Mouse (Mus musculus) embryonic facial prominence, embryonic 10.5 days (tissue): ENCODE data around the gene Gm765. TPM values are rescaled to one million over a fixed set of nuclear protein-coding genes. Genes with fewer than 3 reads are reported as not detected.

Experiments used
- DNase-seq: peaks from one replicate; pipeline ENCODE4 v3.0.0-alpha.2; 2017; ENCODE audit warnings: low spot score
- H3K27ac ChIP-seq: fragments of 300-500 bp; sonication (generic); replicated peaks from 2 replicates; pipeline ENCODE4 v1.5.1; 2016; ENCODE audit warnings: mild to moderate bottlenecking
- H3K27me3 ChIP-seq: fragments of 300-500 bp; sonication (generic); replicated peaks from 2 replicates; pipeline ENCODE4 v1.6.1; 2016; ENCODE audit warnings: low read depth, mild to moderate bottlenecking; ENCODE audit not compliant: poor library complexity, severe bottlenecking
- H3K36me3 ChIP-seq: fragments of 300-500 bp; sonication (generic); replicated peaks from 2 replicates; pipeline ENCODE4 v1.6.1; 2016; ENCODE audit warnings: mild to moderate bottlenecking, moderate library complexity
- H3K4me1 ChIP-seq: fragments of 300-500 bp; sonication (generic); 2 replicates; pipeline ENCODE4 v1.6.1; 2016
- H3K4me3 ChIP-seq: fragments of 300-500 bp; sonication (generic); 2 replicates; pipeline ENCODE4 v1.5.1; 2016; ENCODE audit warnings: mild to moderate bottlenecking, moderate library complexity
- H3K9me3 ChIP-seq: fragments of 300-500 bp; sonication (generic); 2 replicates; pipeline ENCODE4 v1.6.1; 2016; ENCODE audit warnings: mild to moderate bottlenecking
- whole genome bisulfite sequencing: fragments of 180-500 bp; shearing (Covaris S2); methylation state at CpG from one replicate; pipeline ENCODE4 v1.1.7; 2016; 5-methylcytosine and 5-hydroxymethylcytosine counted together
- polyA plus RNA-seq: library from polyadenylated mRNA; unstranded; fragments of >200 nt; fragmentation: Nextera tagmentation; extraction: Ambion mirVana; gene quantifications from 2 replicates; pipeline ENCODE4 v1.2.1, GENCODE M21; 2016

The Gm765 gene
- polyA plus RNA-seq, 1 experiment from 2014 or later, result not detected

DNA sequence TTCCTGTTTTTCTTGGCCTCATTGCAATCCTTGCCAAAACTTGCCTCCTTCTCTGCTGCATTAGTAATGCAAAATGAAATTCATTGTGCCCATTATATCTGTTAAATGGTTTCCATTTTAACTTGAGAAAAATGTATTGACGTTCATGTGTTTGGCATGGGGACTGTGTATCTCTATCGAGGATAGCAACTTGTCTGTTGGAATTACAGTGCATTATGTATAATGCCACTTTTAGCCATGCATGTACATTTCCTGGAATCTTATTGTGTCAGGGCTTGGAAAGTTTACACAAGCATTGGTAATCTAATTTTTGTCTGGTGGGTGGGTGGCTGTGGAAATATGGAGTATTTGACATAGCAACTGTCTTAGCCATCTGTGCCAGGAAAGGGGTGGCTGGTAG, 57.4 kb downstream of the Gm765 start:
- WGBS, result 94% methylated on average over 2 of the region's 2 CpGs
- no peak overlapping the region for H3K27ac ChIP-seq
- H3K4me1 ChIP-seq, result no peaks in the 10 kb centered on the region
- no peaks in the 10 kb centered on the region for H3K36me3 ChIP-seq
- no peaks in the 10 kb centered on the region for H3K9me3 ChIP-seq
- H3K27me3 ChIP-seq, result no peaks in the 10 kb centered on the region
- DNase-seq, result no peak
- H3K4me3 ChIP-seq, result no peak overlapping the region

DNA sequence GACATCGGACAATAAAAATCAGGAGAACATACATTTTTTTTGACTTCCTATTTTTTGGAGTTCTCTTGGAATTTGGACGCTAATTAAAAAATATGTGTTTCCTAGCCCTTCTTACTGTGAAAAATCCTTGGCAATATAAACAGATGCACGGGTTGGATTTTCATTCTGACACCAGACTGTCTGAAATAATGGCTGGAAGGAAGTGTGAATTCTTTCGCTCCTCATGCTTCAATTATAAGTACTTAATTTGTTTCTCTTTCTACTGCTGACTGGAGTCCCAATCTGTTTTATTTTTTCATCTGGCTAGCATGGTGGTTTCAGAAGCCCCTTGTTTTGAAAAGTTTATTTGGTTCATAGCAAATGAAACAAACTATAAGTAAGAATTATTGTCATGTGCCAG, 59.8 kb downstream of the Gm765 start:
- no peaks in the 10 kb centered on the region for H3K9me3 ChIP-seq
- 88% methylated on average over 4 of the region's 4 CpGs for WGBS
- no peak overlapping the region for H3K4me3 ChIP-seq
- H3K36me3 ChIP-seq, result no peaks in the 10 kb centered on the region
- no peak for DNase-seq
- no peak overlapping the region for H3K27ac ChIP-seq
- H3K4me1 ChIP-seq, result no peaks in the 10 kb centered on the region
- no peaks in the 10 kb centered on the region for H3K27me3 ChIP-seq

DNA sequence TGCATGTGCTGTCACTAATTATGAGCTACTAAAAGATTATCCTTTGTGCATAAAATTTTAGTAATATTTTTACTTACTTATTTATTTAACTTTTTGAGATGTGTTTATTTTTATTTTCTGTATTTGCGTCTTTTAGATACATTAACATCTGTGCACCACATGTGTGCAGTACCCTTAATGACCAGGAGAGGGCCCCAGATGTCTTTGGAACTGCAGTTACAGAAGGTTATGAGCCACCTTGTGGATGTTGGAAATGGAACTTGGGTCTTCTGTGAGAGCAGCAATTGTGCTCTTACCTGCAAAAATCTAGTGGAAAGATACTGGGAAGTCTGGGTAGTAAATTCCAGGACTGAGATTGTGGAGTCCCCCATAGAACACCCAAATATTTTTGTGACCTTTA, 71.0 kb downstream of the Gm765 start:
- 76% methylated on average over 1 of the region's 1 CpGs for WGBS
- no peaks in the 10 kb centered on the region for H3K9me3 ChIP-seq
- H3K4me3 ChIP-seq, result no peak overlapping the region
- H3K27ac ChIP-seq, result no peak overlapping the region
- H3K36me3 ChIP-seq, result no peaks in the 10 kb centered on the region
- peaks cover 5% of the 10 kb centered on the region; the same call in 1 of the 2 replicates for H3K4me1 ChIP-seq
- H3K27me3 ChIP-seq, result no peaks in the 10 kb centered on the region
- DNase-seq, result peak; percentile 38

DNA sequence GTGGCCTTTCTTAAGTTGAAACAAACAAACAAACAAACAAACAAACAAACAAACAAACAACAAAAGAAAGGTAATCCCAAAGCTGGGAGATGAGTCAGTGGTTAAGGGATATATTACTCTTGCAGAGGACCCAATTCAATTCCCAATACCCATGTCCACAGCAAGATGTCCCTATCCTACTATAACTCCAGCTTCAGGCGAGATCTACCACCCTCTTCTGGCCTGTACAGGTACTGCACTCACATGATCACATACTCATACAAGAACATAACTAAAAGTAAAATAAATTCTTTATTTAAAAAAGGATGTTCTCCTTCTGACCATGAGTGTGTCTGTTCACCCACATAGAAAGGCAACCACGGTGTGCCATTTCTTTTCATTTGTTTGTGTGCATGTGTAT, 79.6 kb downstream of the Gm765 start:
- Histone ChIP-seq H3K27ac (no peak overlapping the region), H3K9me3 (peaks cover 11% of the 10 kb centered on the region), H3K4me3 (no peak overlapping the region), H3K4me1 (peaks cover 8% of the 10 kb centered on the region; the same call in 1 of the 2 replicates), H3K27me3 (no peaks in the 10 kb centered on the region), H3K36me3 (no peaks in the 10 kb centered on the region)
- 60% methylated on average over 2 of the region's 2 CpGs for WGBS
- DNase-seq, result no peak

DNA sequence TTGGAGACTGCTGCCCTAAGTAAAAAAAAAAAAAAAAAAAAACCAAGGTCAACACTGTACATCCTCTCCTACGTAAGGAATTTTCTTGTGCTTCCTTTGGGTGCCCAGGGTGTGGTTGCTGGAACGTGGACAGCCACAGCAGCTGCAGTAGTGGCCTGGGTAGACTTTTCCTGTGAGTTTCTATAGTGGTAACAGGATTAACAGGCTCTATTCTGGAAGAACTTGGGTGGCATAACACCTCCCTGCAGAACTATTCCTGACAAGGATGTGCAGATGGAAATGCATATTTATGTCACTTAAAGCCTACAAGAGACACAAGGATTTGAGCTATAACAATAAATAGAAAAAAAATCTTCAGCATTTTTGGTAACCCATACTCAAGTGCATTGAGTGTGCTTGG, 83.5 kb downstream of the Gm765 start:
- H3K27ac ChIP-seq, result no peak overlapping the region
- no peak for DNase-seq
- H3K27me3 ChIP-seq, result no peaks in the 10 kb centered on the region
- H3K4me1 ChIP-seq, result no peaks in the 10 kb centered on the region
- H3K36me3 ChIP-seq, result no peaks in the 10 kb centered on the region
- H3K4me3 ChIP-seq, result no peak overlapping the region
- WGBS, result 64% methylated on average over 2 of the region's 2 CpGs
- peaks cover 11% of the 10 kb centered on the region for H3K9me3 ChIP-seq

DNA sequence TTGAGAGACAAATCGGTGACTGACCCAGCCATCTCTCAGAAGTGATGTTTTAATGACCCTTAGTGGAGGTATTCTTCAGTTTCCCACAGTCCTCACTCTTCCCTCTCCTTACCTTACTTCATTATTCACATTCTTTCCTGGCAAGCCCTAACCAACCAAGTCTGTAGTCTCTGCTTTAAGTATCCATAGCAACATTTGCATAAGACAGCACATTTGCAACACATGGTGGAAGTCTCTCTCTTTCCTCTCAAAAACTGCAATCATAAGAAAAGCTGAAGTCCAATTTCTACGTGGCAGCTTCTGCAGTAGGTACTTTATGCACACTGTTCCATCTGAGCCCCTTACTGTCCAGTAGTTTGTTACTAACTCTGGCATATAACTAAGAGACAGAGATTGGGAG, 96.1 kb downstream of the Gm765 start:
- no peak for DNase-seq
- Histone ChIP-seq H3K36me3 (no peaks in the 10 kb centered on the region), H3K27me3 (no peaks in the 10 kb centered on the region), H3K9me3 (no peaks in the 10 kb centered on the region), H3K27ac (no peak overlapping the region), H3K4me3 (no peak overlapping the region), H3K4me1 (peaks cover 11% of the 10 kb centered on the region)
- 88% methylated on average over 2 of the region's 2 CpGs for WGBS

DNA sequence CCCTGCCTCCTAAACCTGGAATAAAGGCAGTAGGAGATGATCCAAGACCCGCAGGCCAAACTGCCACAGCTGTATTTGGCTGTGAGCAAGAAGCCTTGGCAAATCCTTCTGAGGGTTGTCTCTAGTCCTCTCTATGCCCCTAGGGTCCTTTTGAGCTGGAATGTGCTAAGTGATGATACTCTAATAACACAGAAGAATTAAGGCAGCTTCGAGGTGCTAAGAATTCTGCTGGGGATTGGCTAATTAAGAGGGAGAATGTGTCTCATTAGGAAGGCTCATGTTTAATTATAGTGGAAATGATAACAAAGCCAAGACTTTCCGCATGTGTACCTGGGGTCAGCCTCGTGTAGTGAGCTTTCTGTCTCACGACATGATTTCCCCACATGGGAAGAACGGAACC, 99.4 kb downstream of the Gm765 start:
- no peak overlapping the region for H3K4me3 ChIP-seq
- no peaks in the 10 kb centered on the region for H3K9me3 ChIP-seq
- H3K27ac ChIP-seq, result no peak overlapping the region
- no peaks in the 10 kb centered on the region for H3K27me3 ChIP-seq
- 41% methylated on average over 6 of the region's 6 CpGs for WGBS
- peaks cover 11% of the 10 kb centered on the region for H3K4me1 ChIP-seq
- DNase-seq, result no peak
- no peaks in the 10 kb centered on the region for H3K36me3 ChIP-seq

DNA sequence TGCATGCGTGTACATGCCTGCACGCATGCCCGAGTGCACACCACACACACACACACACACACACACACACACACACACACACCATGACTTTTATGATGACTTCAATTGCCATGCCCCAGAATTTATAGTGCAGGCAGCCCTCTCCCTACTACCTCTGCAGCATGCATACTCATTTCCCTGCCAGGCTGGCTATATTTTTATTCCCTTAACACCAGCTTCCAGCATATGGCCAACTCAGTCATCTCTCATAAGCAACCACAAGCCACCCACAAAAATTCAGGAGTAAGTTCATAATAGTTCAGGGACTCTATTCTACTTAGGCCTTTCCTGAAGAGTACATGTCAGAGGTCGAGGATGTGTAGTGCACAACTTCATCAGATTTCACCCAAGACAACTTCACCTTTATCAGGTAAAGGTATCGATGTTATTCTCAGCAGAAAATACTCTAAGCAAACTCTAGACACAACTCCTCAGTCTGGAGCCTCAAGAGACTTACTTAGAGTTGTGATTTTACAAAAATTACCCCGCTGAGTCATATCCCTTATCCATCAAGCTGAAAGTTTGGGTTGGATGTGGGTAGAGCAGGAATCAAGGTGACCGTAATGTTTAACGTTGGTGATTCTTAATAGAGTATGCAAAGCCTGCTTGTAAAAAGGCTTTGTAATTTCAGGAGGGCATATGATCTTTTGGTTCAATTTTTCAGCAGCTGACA, 101.8 kb downstream of the Gm765 start:
- no peak for DNase-seq
- no peaks in the 10 kb centered on the region for H3K27me3 ChIP-seq
- no peaks in the 10 kb centered on the region for H3K9me3 ChIP-seq
- peaks cover 11% of the 10 kb centered on the region for H3K4me1 ChIP-seq
- 92% methylated on average over 8 of the region's 8 CpGs for WGBS
- H3K36me3 ChIP-seq, result no peaks in the 10 kb centered on the region
- H3K27ac ChIP-seq, result no peak overlapping the region
- no peak overlapping the region for H3K4me3 ChIP-seq

DNA sequence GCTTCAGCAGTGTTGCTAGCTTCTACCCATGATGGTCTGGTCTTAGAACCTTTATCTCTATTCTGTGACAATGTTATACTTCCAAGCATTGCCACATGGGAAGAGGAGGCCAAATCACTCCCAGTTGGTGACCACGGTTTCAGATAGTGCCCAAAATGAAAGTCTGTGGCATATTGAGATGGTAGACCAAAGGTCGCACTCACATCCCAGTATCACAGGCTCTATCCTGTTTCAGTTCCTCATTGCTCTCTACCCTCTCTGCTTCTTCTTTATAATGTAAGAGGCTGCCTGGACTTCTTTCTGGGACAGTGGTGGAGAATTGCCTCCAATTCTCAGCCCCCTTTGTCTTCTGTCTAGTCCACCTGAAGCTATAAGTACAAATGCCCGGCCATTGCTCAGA, 108.5 kb downstream of the Gm765 start:
- DNase-seq, result no peak
- H3K9me3 ChIP-seq, result no peaks in the 10 kb centered on the region
- H3K4me3 ChIP-seq, result no peak overlapping the region
- no peak overlapping the region for H3K27ac ChIP-seq
- no peaks in the 10 kb centered on the region for H3K36me3 ChIP-seq
- no peaks in the 10 kb centered on the region for H3K4me1 ChIP-seq
- WGBS, result 91% methylated on average over 3 of the region's 3 CpGs
- H3K27me3 ChIP-seq, result no peaks in the 10 kb centered on the region

DNA sequence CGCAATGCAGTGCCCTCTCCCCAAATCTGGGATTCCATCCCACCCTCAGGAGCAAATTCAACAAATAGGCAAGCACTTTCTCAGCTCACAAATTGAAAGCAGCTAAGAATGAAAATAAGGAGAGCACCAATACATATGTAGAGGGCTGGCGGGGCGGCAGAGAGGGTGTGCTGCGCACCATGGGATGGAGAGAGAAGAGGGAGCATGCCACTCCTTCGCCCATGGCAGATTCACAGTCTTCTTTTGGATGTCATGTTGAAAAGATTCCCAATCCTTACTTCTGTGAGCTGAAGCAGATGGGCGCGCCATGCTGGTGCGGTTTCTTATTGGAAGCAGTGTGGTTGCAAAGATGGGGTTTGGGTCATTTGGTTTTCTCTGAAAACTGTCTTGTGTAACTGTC, 118.6 kb downstream of the Gm765 start:
- H3K27me3 ChIP-seq, result no peaks in the 10 kb centered on the region
- 94% methylated on average over 8 of the region's 8 CpGs for WGBS
- no peaks in the 10 kb centered on the region for H3K36me3 ChIP-seq
- H3K4me1 ChIP-seq, result no peaks in the 10 kb centered on the region
- no peak for DNase-seq
- H3K27ac ChIP-seq, result no peak overlapping the region
- no peaks in the 10 kb centered on the region for H3K9me3 ChIP-seq
- H3K4me3 ChIP-seq, result no peak overlapping the region

DNA sequence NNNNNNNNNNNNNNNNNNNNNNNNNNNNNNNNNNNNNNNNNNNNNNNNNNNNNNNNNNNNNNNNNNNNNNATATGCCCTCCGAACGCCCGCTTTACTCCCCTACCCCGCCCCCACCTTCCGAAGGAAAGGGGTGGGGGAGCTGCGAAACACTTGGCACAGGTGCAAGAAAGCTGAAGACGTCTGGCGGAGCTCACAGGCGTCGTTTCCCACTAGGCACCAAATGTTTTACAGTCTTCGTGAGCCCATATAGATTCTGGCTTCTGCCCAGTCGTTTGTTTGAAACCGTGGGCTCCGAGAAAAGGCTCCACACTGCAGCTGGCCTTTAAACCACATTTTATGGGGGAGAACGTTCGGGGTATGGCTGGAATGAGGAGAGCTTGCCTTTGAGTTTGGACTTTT, 120.6 kb downstream of the Gm765 start:
- no peak for DNase-seq
- Histone ChIP-seq H3K4me1 (no peaks in the 10 kb centered on the region), H3K9me3 (no peaks in the 10 kb centered on the region), H3K27me3 (no peaks in the 10 kb centered on the region), H3K36me3 (no peaks in the 10 kb centered on the region), H3K27ac (no peak overlapping the region), H3K4me3 (no peak overlapping the region)
- 89% methylated on average over 16 of the region's 16 CpGs for WGBS

DNA sequence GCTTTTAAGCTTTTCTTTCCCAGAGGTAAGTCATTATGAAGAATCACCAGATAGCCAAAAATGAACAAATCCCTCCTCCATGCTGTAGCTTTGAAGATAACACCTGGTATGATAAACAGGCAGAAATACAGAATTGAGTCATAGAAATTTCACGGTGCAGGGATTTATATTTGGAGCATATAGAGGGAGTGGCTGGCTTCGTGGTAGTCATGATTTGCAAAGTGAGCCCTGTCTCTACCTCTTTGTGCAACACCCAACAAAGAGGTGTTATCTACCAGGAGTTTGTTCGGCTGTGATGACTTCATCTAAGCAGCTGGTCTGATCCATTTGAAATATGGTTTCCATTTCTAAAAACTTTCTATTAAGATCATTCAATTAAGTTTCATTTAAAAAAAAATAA, 130.3 kb downstream of the Gm765 start:
- DNase-seq, result no peak
- H3K27me3 ChIP-seq, result no peaks in the 10 kb centered on the region
- H3K9me3 ChIP-seq, result no peaks in the 10 kb centered on the region
- no peak overlapping the region for H3K27ac ChIP-seq
- no peaks in the 10 kb centered on the region for H3K36me3 ChIP-seq
- no peaks in the 10 kb centered on the region for H3K4me1 ChIP-seq
- no peak overlapping the region for H3K4me3 ChIP-seq
- 81% methylated on average over 3 of the region's 3 CpGs for WGBS

DNA sequence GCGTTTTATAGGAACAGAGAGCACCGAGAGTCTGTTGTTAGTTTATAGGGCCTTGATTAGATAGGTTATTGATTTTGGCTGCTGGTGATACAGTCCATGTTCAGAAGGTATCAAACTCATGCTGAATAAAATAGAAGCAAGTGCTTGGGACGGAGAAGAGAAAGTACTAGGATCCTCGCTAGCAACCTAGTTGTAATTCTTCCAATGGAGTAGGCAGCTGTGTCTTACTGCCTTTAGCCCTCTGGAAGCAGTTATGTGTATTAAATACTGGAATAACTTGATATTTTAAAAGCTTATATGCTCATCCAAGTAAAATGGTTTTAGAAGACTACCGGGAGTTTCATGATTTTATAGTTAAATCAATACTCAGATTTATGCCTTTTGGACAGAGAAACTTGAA, 132.3 kb downstream of the Gm765 start:
- H3K36me3 ChIP-seq, result no peaks in the 10 kb centered on the region
- DNase-seq, result no peak
- H3K27ac ChIP-seq, result no peak overlapping the region
- H3K9me3 ChIP-seq, result no peaks in the 10 kb centered on the region
- H3K4me1 ChIP-seq, result no peaks in the 10 kb centered on the region
- H3K27me3 ChIP-seq, result no peaks in the 10 kb centered on the region
- 87% methylated on average over 5 of the region's 5 CpGs for WGBS
- H3K4me3 ChIP-seq, result no peak overlapping the region
